10 mouse cellular contexts compared by ENCODE assay signal in genomic region chr12:31271361-31272011, GRCm38 (mm10). TPM values are rescaled to one million over a fixed set of nuclear protein-coding genes. Genes with fewer than 3 reads are reported as not detected.
A peak's percentile ranks its signal among the peaks of the same experiment; 100 is the strongest.
DNase-seq lines count a peak whose midpoint lies in the region; ATAC-seq and TF ChIP-seq lines count a peak whose summit lies in the region.
"Had no signal": no experiment of that assay in that cellular context is flagged by ENCODE, and none has a peak within 500 bp of the region (broad histone marks: within the 10 kb centered on the region; RNA-seq: fewer than 3 reads in every experiment).

No protein-coding gene starts in this region.

- H3K4me2 ChIP-seq in heart, postnatal 0 days (ENCODE audit: low read depth, low read length): peak overlapping the region; percentile 14
- peak overlapping the region; percentile 14; the same call in 1 of the 2 replicates for H3K4me2 ChIP-seq in liver, embryonic 11.5 days

- peak; percentile 35 for DNase-seq in gastrocnemius, adult 2 months
- no peak for DNase-seq in gastrocnemius, postnatal 36 days
- DNase-seq in adrenal gland, postnatal 36 days: peak; percentile 61 to 75
- peak; percentile 81 for DNase-seq in heart, postnatal 0 days (ENCODE audit: low spot score)
- peak; percentile 50 for DNase-seq in liver, embryonic 11.5 days (ENCODE audit: low spot score)
- no peak for DNase-seq in cerebellum, adult 11 months

- TF ChIP-seq CTCF in gastrocnemius, adult 2 months (IDR thresholded peaks at IDR 0.05): no peak
- TF ChIP-seq CTCF in heart, postnatal 0 days (IDR thresholded peaks at IDR 0.05; ENCODE audit: low read depth): no peak

- H3K36me3 ChIP-seq in heart, postnatal 0 days (replicated peaks; ENCODE audit: control insufficient read depth, insufficient read depth, low read length): peaks cover 59% of the 10 kb centered on the region
- H3K36me3 ChIP-seq in liver, embryonic 11.5 days (ENCODE audit: control insufficient read depth, insufficient read depth, low read length): peaks cover 5% of the 10 kb centered on the region

- H3K9me3 ChIP-seq in heart, postnatal 0 days (replicated peaks; ENCODE audit: control insufficient read depth, low read length): no peaks in the 10 kb centered on the region
- no peaks in the 10 kb centered on the region for H3K9me3 ChIP-seq in liver, embryonic 11.5 days (ENCODE audit: control insufficient read depth, low read length)

- ATAC-seq in heart, postnatal 0 days (ENCODE audit: insufficient read depth, low read depth): peak; percentile 56
- ATAC-seq in liver, embryonic 11.5 days (replicated peaks; ENCODE audit: low FRiP score): no peak; the same call in 1 of the 2 replicates
- no peak for ATAC-seq in monocyte, adult 5-6 weeks (replicated peaks; ENCODE audit: insufficient number of reproducible peaks, low FRiP score, low TSS enrichment, poor library complexity, severe bottlenecking)
- ATAC-seq in CD4-positive, CD25-positive, alpha-beta regulatory T cell, adult 4 months: no peak

- H3K4me1 ChIP-seq in heart, postnatal 0 days (ENCODE audit: control insufficient read depth, insufficient read depth): peaks cover 46% of the 10 kb centered on the region
- H3K4me1 ChIP-seq in liver, embryonic 11.5 days (replicated peaks; ENCODE audit: control insufficient read depth, insufficient read depth, low read length): peaks cover 6% of the 10 kb centered on the region

- intact Hi-C loops in gastrocnemius, adult 2 months (cut with DNase I): no loop called here
- intact Hi-C loops in gastrocnemius, postnatal 36 days (cut with DNase I): no loop called here

- H3K4me3 ChIP-seq in gastrocnemius, adult 2 months: 0 out of 2 replicates have a peak overlapping the region, but pooled peaks have one; percentile 13
- peak overlapping the region; percentile 2; the same call in 1 of the 2 replicates for H3K4me3 ChIP-seq in heart, postnatal 0 days (ENCODE audit: low read depth, low read length)
- no peak overlapping the region for H3K4me3 ChIP-seq in liver, embryonic 11.5 days (ENCODE audit: low read depth, low read length)

- no peaks in the 10 kb centered on the region for H3K27me3 ChIP-seq in heart, postnatal 0 days (ENCODE audit: control insufficient read depth, insufficient read depth, low read length)
- peaks cover 7% of the 10 kb centered on the region for H3K27me3 ChIP-seq in liver, embryonic 11.5 days (replicated peaks; ENCODE audit: control insufficient read depth, insufficient read depth, low read length)
- H3K27me3 ChIP-seq: CH12.LX had no signal

- TF ChIP-seq EP300 in heart, postnatal 0 days (IDR thresholded peaks at IDR 0.05; ENCODE audit: low read depth): no peak

- H3K27ac ChIP-seq in gastrocnemius, adult 2 months: peak overlapping the region; percentile 40; the same call in 1 of the 2 replicates
- peak overlapping the region; percentile 77 for H3K27ac ChIP-seq in heart, postnatal 0 days (ENCODE audit: low read depth)
- H3K27ac ChIP-seq in liver, embryonic 11.5 days (ENCODE audit: low read depth, low read length): peak overlapping the region; percentile 48; the same call in 1 of the 2 replicates

- WGBS in heart, postnatal 0 days: 12% methylated on average over 16 of the region's 16 CpGs
- WGBS in liver, embryonic 11.5 days: 35% methylated on average over 16 of the region's 16 CpGs

- no peak overlapping the region for H3K9ac ChIP-seq in heart, postnatal 0 days (replicated peaks; ENCODE audit: low read depth, low read length)
- no peak overlapping the region for H3K9ac ChIP-seq in liver, embryonic 11.5 days (ENCODE audit: low read depth, low read length)

RNA-seq across cellular contexts. Expression of gene Lamb1, which starts 6.5 kb away (rescaled TPM):
- total RNA-seq in gastrocnemius, adult 2 months (2021): 10 to 100 TPM; 12.9 to 15.9 TPM
- 10 to 100 TPM; 22.2 to 24.5 TPM for total RNA-seq in gastrocnemius, postnatal 36 days (2021)
- 100 to 1,000 TPM; 121 to 201 TPM for total RNA-seq in adrenal gland, postnatal 36 days (2021)
- 189 TPM in 2 replicates for total RNA-seq in heart, postnatal 0 days (2014; rRNA removed; ENCODE audit: low replicate concordance)
- 53.2 and 60.8 TPM in 2 replicates for polyA plus RNA-seq in heart, postnatal 0 days (2015; fragmentation: Nextera tagmentation; extraction: Ambion mirVana)
- polyA plus RNA-seq in liver, embryonic 11.5 days (2014; fragmentation: Nextera tagmentation; extraction: Ambion mirVana): 16.2 and 17.0 TPM in 2 replicates
- total RNA-seq in monocyte, adult 5-6 weeks (2017): 0.86 to 1.1 TPM (median 1.1 TPM) in 3 replicates
- polyA plus RNA-seq in CD4-positive, CD25-positive, alpha-beta regulatory T cell, adult 4 months (2017; shearing (Covaris generic)): not detected

RNA-seq across cellular contexts. Expression of gene Gm6993, which starts 30.9 kb away (rescaled TPM):
- total RNA-seq in gastrocnemius, adult 2 months (2021): not detected
- not detected for total RNA-seq in gastrocnemius, postnatal 36 days (2021)
- not detected for total RNA-seq in adrenal gland, postnatal 36 days (2021)
- total RNA-seq in heart, postnatal 0 days (2014; rRNA removed; ENCODE audit: low replicate concordance): not detected in 2 replicates
- polyA plus RNA-seq in heart, postnatal 0 days (2015; fragmentation: Nextera tagmentation; extraction: Ambion mirVana): not detected in 2 replicates
- polyA plus RNA-seq in liver, embryonic 11.5 days (2014; fragmentation: Nextera tagmentation; extraction: Ambion mirVana): not detected in 2 replicates
- total RNA-seq in monocyte, adult 5-6 weeks (2017): not detected in 3 replicates
- not detected for polyA plus RNA-seq in CD4-positive, CD25-positive, alpha-beta regulatory T cell, adult 4 months (2017; shearing (Covaris generic))
- total RNA-seq: CH12.LX; gastrocnemius, postnatal 4 days had no signal

Comparison
In these comparisons a context has a peak if more than half of its experiments do, and no peak if none do; other contexts are left out.
1. DNase-seq: peak in gastrocnemius, adult 2 months (single experiment), adrenal gland, postnatal 36 days (2 of 2), heart, postnatal 0 days (single experiment) and liver, embryonic 11.5 days (single experiment); none in gastrocnemius, postnatal 36 days (0 of 2) and cerebellum, adult 11 months (single experiment).
2. Peak in every context shown above with its lines, with median percentiles within 50 percentile points of each other: H3K27ac ChIP-seq.